Comparison of ENCODE assay signal across 20 mouse cellular contexts in the genomic region with DNA sequence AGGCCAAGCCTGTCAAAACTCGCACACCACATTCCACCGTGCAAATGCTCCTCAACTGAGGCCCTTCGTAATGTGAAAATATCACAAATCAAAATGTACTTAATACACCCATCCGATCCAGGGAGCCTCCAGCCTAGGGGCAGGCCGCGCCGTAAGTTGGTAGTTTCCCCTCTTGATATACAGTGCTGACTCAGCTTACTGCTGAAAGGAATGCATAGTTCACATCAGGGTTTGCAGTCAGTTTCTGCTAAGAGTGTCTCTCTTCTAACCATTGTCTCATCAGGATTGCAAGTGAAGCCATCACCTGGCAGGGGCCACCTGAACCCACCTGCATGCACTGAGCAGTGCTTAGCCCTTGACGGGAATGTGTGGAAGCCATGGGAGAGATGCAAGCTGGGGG.
DNase-seq lines count a peak whose midpoint lies in the region; ATAC-seq and TF ChIP-seq lines count a peak whose summit lies in the region.
"Had no signal": no experiment of that assay in that cellular context is flagged by ENCODE, and none has a peak within 500 bp of the region (broad histone marks: within the 10 kb centered on the region; RNA-seq: fewer than 3 reads in every experiment).

No protein-coding gene starts in this region.

- no peak for TF ChIP-seq CTCF in testis, adult 2 months (IDR thresholded peaks at IDR 0.05; ENCODE audit: control insufficient read depth, insufficient read depth, insufficient replicate concordance, low read depth, low read length)
- TF ChIP-seq CTCF in thymus, adult 2 months (IDR thresholded peaks at IDR 0.05; ENCODE audit: borderline replicate concordance, control insufficient read depth, extremely low read depth, insufficient read depth, low read length, poor library complexity): no peak

- H3K27ac ChIP-seq in heart, embryonic 15.5 days: 0 out of 2 replicates have a peak overlapping the region, but pooled peaks have one; percentile 70
- no peak overlapping the region for H3K27ac ChIP-seq in testis, adult 2 months (ENCODE audit: control insufficient read depth, insufficient read depth, low read depth, low read length)
- 0 out of 2 replicates have a peak overlapping the region, but pooled peaks have one; percentile 5 for H3K27ac ChIP-seq in embryonic facial prominence, embryonic 15.5 days (replicated peaks)
- H3K27ac ChIP-seq in thymus, adult 2 months (ENCODE audit: control insufficient read depth, insufficient read depth, low read length): no peak overlapping the region
- H3K27ac ChIP-seq: embryonic facial prominence, embryonic 12.5 days; hindbrain, postnatal 0 days had no signal

- TF ChIP-seq POLR2A in testis, adult 2 months (IDR thresholded peaks at IDR 0.05; ENCODE audit: control insufficient read depth, low read depth, low read length): no peak
- no peak for TF ChIP-seq POLR2A in thymus, adult 2 months (IDR thresholded peaks at IDR 0.05; ENCODE audit: control insufficient read depth, extremely low read depth, insufficient read depth, low read length, poor library complexity)

- no peaks in the 10 kb centered on the region for H3K36me3 ChIP-seq in heart, embryonic 15.5 days
- H3K36me3 ChIP-seq in testis, adult 2 months (ENCODE audit: control insufficient read depth, insufficient read depth, low read length): no peaks in the 10 kb centered on the region
- H3K36me3 ChIP-seq in embryonic facial prominence, embryonic 15.5 days: no peaks in the 10 kb centered on the region
- no peaks in the 10 kb centered on the region for H3K36me3 ChIP-seq in thymus, adult 2 months (ENCODE audit: control insufficient read depth, insufficient read depth, low read length)
- H3K36me3 ChIP-seq: embryonic facial prominence, embryonic 12.5 days had no signal

- 78% methylated on average over 8 of the region's 8 CpGs for WGBS in heart, embryonic 15.5 days
- 70% methylated on average over 8 of the region's 8 CpGs for WGBS in embryonic facial prominence, embryonic 15.5 days
- 85% methylated on average over 8 of the region's 8 CpGs for WGBS in thymus, adult 2 months

- no peaks in the 10 kb centered on the region for H3K27me3 ChIP-seq in heart, embryonic 15.5 days
- H3K27me3 ChIP-seq in testis, adult 2 months (ENCODE audit: control insufficient read depth, insufficient read depth, low read length): no peaks in the 10 kb centered on the region
- H3K27me3 ChIP-seq in embryonic facial prominence, embryonic 15.5 days: peaks cover 6% of the 10 kb centered on the region; the same call in 1 of the 2 replicates
- no peaks in the 10 kb centered on the region for H3K27me3 ChIP-seq in thymus, adult 2 months (ENCODE audit: control insufficient read depth, insufficient read depth, low read length)
- H3K27me3 ChIP-seq: embryonic facial prominence, embryonic 12.5 days had no signal

- H3K9me3 ChIP-seq in heart, embryonic 15.5 days (replicated peaks): no peaks in the 10 kb centered on the region
- H3K9me3 ChIP-seq in embryonic facial prominence, embryonic 15.5 days (replicated peaks): no peaks in the 10 kb centered on the region
- H3K9me3 ChIP-seq: embryonic facial prominence, embryonic 12.5 days; G1E had no signal

- no peak for ATAC-seq in heart, embryonic 15.5 days (replicated peaks; ENCODE audit: insufficient number of reproducible peaks, insufficient read depth, low FRiP score, low read depth)
- ATAC-seq in embryonic facial prominence, embryonic 15.5 days (ENCODE audit: insufficient number of reproducible peaks, low FRiP score, low TSS enrichment, low read depth): no peak
- ATAC-seq: CD4-positive, CD25-positive, alpha-beta regulatory T cell, adult 4 months; forebrain, embryonic 16.5 days; hindbrain, postnatal 0 days had no signal

- DNase-seq in heart, postnatal 25 days (ENCODE audit: low spot score): no peak
- no peak for DNase-seq in testis, postnatal 10 days (ENCODE audit: low spot score)
- no peak for DNase-seq in thymus, adult 2 months
- DNase-seq in layer of hippocampus, adult 9-11 months: no peak
- DNase-seq: adrenal gland, adult 2 months; cerebellum, adult 18-20 months; cerebellum, postnatal 14 days; gastrocnemius, postnatal 14 days; heart, adult 18-20 months; lung, postnatal 4 days; midbrain, embryonic 14.5 days; thymus, postnatal 25 days had no signal

- H3K4me2 ChIP-seq in heart, embryonic 15.5 days: no peak overlapping the region
- no peak overlapping the region for H3K4me2 ChIP-seq in embryonic facial prominence, embryonic 15.5 days (replicated peaks)
- H3K4me2 ChIP-seq: embryonic facial prominence, embryonic 12.5 days had no signal

- peaks cover 45% of the 10 kb centered on the region for H3K4me1 ChIP-seq in heart, embryonic 15.5 days (replicated peaks)
- H3K4me1 ChIP-seq in testis, adult 2 months (ENCODE audit: control insufficient read depth, insufficient read depth, low read length): no peaks in the 10 kb centered on the region
- H3K4me1 ChIP-seq in embryonic facial prominence, embryonic 15.5 days: peaks cover 30% of the 10 kb centered on the region
- no peaks in the 10 kb centered on the region for H3K4me1 ChIP-seq in thymus, adult 2 months (replicated peaks; ENCODE audit: control insufficient read depth, insufficient read depth, low read length)

- H3K4me3 ChIP-seq in heart, embryonic 15.5 days: no peak overlapping the region
- peak overlapping the region; percentile 33 for H3K4me3 ChIP-seq in testis, adult 2 months (ENCODE audit: control insufficient read depth, low read depth, low read length)
- no peak overlapping the region for H3K4me3 ChIP-seq in embryonic facial prominence, embryonic 15.5 days (replicated peaks)
- H3K4me3 ChIP-seq in thymus, adult 2 months (ENCODE audit: control insufficient read depth, insufficient read depth, low read length): no peak overlapping the region
- H3K4me3 ChIP-seq: embryonic facial prominence, embryonic 12.5 days had no signal

- intact Hi-C loops in heart, postnatal 25 days (cut with DNase I): no loop called here

- H3K9ac ChIP-seq in heart, embryonic 15.5 days: no peak overlapping the region
- no peak overlapping the region for H3K9ac ChIP-seq in embryonic facial prominence, embryonic 15.5 days
- H3K9ac ChIP-seq: embryonic facial prominence, embryonic 12.5 days had no signal

Comparison
In these comparisons a context has a peak if more than half of its experiments do, and no peak if none do; other contexts are left out.
1. H3K27ac ChIP-seq: peak in heart, embryonic 15.5 days (single experiment) and embryonic facial prominence, embryonic 15.5 days (single experiment); none in testis, adult 2 months (single experiment) and thymus, adult 2 months (single experiment).